Mouse (Mus musculus): ENCODE data around the gene Hectd4. TPM values are rescaled to one million over a fixed set of nuclear protein-coding genes. Genes with fewer than 3 reads are reported as not detected.

Gene Hectd4
- polyA plus RNA-seq, 1 experiment from 2014 or later, result 35.2 TPM

DNA sequence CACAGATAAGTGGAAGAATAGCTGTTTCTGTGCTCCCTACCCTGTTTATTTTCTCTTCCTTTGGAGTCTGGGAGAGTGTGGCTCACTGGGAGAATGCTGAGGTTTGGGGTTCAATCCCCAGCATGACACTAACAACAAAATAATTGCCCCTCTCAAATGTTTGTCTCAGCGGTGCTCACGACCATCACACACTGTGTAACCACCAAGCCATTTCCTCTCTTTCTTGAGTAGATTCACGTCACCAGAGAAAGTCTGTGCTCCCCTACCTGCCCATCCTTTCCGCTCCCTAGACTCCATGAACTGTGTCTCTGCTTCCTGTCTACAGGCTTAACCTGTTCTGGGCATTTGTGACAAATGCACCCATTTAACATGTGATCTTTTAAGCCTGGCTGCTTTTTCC, 115.4 kb downstream of the Hectd4 start:
- 83% methylated on average over 4 of the region's 4 CpGs for WGBS
- Histone ChIP-seq H3K4me2 (ENCODE audit: low read depth, low read length) (no peak overlapping the region), H3K4me1 (ENCODE audit: control insufficient read depth, insufficient read depth, low read length) (no peaks in the 10 kb centered on the region), H3K36me3 (ENCODE audit: control insufficient read depth, insufficient read depth, low read length) (peaks cover 87% of the 10 kb centered on the region), H3K9me3 (ENCODE audit: control insufficient read depth, low read length) (no peaks in the 10 kb centered on the region), H3K9ac (replicated peaks; ENCODE audit: low read depth, low read length) (no peak overlapping the region), H3K4me3 (ENCODE audit: low read depth, low read length) (no peak overlapping the region), H3K27me3 (ENCODE audit: control insufficient read depth, insufficient read depth, low read length) (no peaks in the 10 kb centered on the region), H3K27ac (ENCODE audit: low read depth, low read length) (no peak overlapping the region)
- no peak for ATAC-seq (ENCODE audit: low read depth)

- Histone ChIP-seq H3K36me3 (ENCODE audit: control insufficient read depth, insufficient read depth, low read length) (peaks cover 92% of the 10 kb centered on the region), H3K4me2 (ENCODE audit: low read depth, low read length) (no peak overlapping the region), H3K4me1 (ENCODE audit: control insufficient read depth, insufficient read depth, low read length) (no peaks in the 10 kb centered on the region), H3K27ac (ENCODE audit: low read depth, low read length) (no peak overlapping the region), H3K9ac (replicated peaks; ENCODE audit: low read depth, low read length) (no peak overlapping the region), H3K27me3 (ENCODE audit: control insufficient read depth, insufficient read depth, low read length) (no peaks in the 10 kb centered on the region), H3K4me3 (ENCODE audit: low read depth, low read length) (no peak overlapping the region), H3K9me3 (ENCODE audit: control insufficient read depth, low read length) (no peaks in the 10 kb centered on the region)
- no peak for ATAC-seq (ENCODE audit: low read depth)
- 77% methylated on average over 3 of the region's 3 CpGs for WGBS
These were observed 116.0 kb downstream of the Hectd4 start for GRCm38 (mm10) chr5:121336009-121336408.

GRCm38 (mm10) chr5:121336776-121337175, 116.8 kb downstream of the Hectd4 start:
- Histone ChIP-seq H3K36me3 (ENCODE audit: control insufficient read depth, insufficient read depth, low read length) (peaks cover 88% of the 10 kb centered on the region), H3K9ac (replicated peaks; ENCODE audit: low read depth, low read length) (no peak overlapping the region), H3K27me3 (ENCODE audit: control insufficient read depth, insufficient read depth, low read length) (no peaks in the 10 kb centered on the region), H3K4me3 (ENCODE audit: low read depth, low read length) (no peak overlapping the region), H3K4me1 (ENCODE audit: control insufficient read depth, insufficient read depth, low read length) (no peaks in the 10 kb centered on the region), H3K9me3 (ENCODE audit: control insufficient read depth, low read length) (no peaks in the 10 kb centered on the region), H3K27ac (ENCODE audit: low read depth, low read length) (no peak overlapping the region), H3K4me2 (ENCODE audit: low read depth, low read length) (no peak overlapping the region)
- no peak for ATAC-seq (ENCODE audit: low read depth)
- 94% methylated on average over 6 of the region's 6 CpGs for WGBS

- Histone ChIP-seq H3K9me3 (ENCODE audit: control insufficient read depth, low read length) (no peaks in the 10 kb centered on the region), H3K4me2 (ENCODE audit: low read depth, low read length) (no peak overlapping the region), H3K27ac (ENCODE audit: low read depth, low read length) (no peak overlapping the region), H3K27me3 (ENCODE audit: control insufficient read depth, insufficient read depth, low read length) (no peaks in the 10 kb centered on the region), H3K36me3 (ENCODE audit: control insufficient read depth, insufficient read depth, low read length) (peaks cover 89% of the 10 kb centered on the region), H3K9ac (replicated peaks; ENCODE audit: low read depth, low read length) (no peak overlapping the region), H3K4me1 (ENCODE audit: control insufficient read depth, insufficient read depth, low read length) (no peaks in the 10 kb centered on the region), H3K4me3 (ENCODE audit: low read depth, low read length) (no peak overlapping the region)
- WGBS, result 92% methylated on average over 7 of the region's 7 CpGs
- no peak for ATAC-seq (ENCODE audit: low read depth)
These were observed 119.7 kb downstream of the Hectd4 start for GRCm38 (mm10) chr5:121339507-121340230.

DNA sequence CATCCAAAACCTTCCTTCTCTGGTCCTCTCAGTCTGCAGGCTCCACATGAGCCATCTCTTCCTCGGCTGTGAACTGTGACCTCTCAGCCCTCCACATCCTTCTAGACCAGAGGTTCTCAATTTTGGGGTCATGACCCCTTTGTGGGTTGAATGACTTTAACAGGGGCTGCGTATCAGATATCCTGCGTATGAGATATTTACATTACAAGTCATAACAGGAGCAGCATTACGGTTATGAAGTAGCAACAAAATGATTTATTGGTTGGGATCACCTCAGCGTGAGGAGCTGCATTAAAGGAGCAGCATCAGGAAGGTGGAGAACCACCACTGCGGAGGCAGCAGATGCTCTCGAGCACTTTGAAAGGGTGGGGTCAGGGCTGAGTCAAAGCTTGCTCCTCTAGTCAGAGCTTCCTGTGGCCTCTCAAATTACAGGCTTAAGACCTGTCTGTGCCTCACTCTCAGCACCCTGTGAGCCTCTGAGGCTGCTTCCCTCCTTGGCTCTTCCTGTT, 121.0 kb downstream of the Hectd4 start:
- no peak for ATAC-seq (ENCODE audit: low read depth)

GRCm38 (mm10) chr5:121342490-121342889, 122.5 kb downstream of the Hectd4 start:
- Histone ChIP-seq H3K4me3 (ENCODE audit: low read depth, low read length) (no peak overlapping the region), H3K27ac (ENCODE audit: low read depth, low read length) (no peak overlapping the region), H3K36me3 (ENCODE audit: control insufficient read depth, insufficient read depth, low read length) (peaks cover 86% of the 10 kb centered on the region), H3K4me2 (ENCODE audit: low read depth, low read length) (no peak overlapping the region), H3K9me3 (ENCODE audit: control insufficient read depth, low read length) (no peaks in the 10 kb centered on the region), H3K27me3 (ENCODE audit: control insufficient read depth, insufficient read depth, low read length) (no peaks in the 10 kb centered on the region), H3K4me1 (ENCODE audit: control insufficient read depth, insufficient read depth, low read length) (no peaks in the 10 kb centered on the region), H3K9ac (replicated peaks; ENCODE audit: low read depth, low read length) (no peak overlapping the region)
- 89% methylated on average over 11 of the region's 11 CpGs for WGBS
- no peak for ATAC-seq (ENCODE audit: low read depth)

More for the DNA sequence above, 121.0 kb downstream of the Hectd4 start:
- H3K9ac ChIP-seq (replicated peaks; ENCODE audit: low read depth, low read length), result no peak overlapping the region
- H3K27me3 ChIP-seq (ENCODE audit: control insufficient read depth, insufficient read depth, low read length), result no peaks in the 10 kb centered on the region
- H3K36me3 ChIP-seq (ENCODE audit: control insufficient read depth, insufficient read depth, low read length), result peaks cover 90% of the 10 kb centered on the region
- H3K4me3 ChIP-seq (ENCODE audit: low read depth, low read length), result no peak overlapping the region
- no peak overlapping the region for H3K27ac ChIP-seq (ENCODE audit: low read depth, low read length)
- WGBS, result 58% methylated on average over 7 of the region's 7 CpGs
- no peaks in the 10 kb centered on the region for H3K4me1 ChIP-seq (ENCODE audit: control insufficient read depth, insufficient read depth, low read length)
- no peak overlapping the region for H3K4me2 ChIP-seq (ENCODE audit: low read depth, low read length)
- no peaks in the 10 kb centered on the region for H3K9me3 ChIP-seq (ENCODE audit: control insufficient read depth, low read length)

DNA sequence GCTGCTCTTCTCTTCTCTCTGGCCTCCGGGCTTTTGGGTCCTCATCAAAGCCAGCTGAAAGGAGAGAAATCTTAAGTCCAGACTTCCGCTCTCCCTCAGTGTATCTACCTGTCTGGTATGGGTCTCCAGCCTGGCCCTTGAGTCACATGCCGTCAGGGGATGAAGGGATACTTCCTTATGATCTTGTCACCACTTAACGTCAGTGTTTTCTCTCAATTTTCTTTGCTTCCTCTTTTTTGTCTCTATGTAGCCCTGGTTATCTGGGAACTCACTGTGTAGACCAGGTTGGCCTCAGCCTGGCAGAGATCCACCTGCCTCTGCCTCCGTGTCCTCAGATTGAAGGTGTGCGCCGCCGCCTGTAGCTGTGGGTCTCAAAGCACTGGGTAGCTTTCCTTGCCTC, 124.0 kb downstream of the Hectd4 start:
- Histone ChIP-seq H3K4me2 (ENCODE audit: low read depth, low read length) (no peak overlapping the region), H3K9me3 (ENCODE audit: control insufficient read depth, low read length) (no peaks in the 10 kb centered on the region), H3K27me3 (ENCODE audit: control insufficient read depth, insufficient read depth, low read length) (no peaks in the 10 kb centered on the region), H3K36me3 (ENCODE audit: control insufficient read depth, insufficient read depth, low read length) (peaks cover 84% of the 10 kb centered on the region), H3K4me3 (ENCODE audit: low read depth, low read length) (no peak overlapping the region), H3K4me1 (ENCODE audit: control insufficient read depth, insufficient read depth, low read length) (no peaks in the 10 kb centered on the region), H3K9ac (replicated peaks; ENCODE audit: low read depth, low read length) (no peak overlapping the region), H3K27ac (ENCODE audit: low read depth, low read length) (no peak overlapping the region)
- ATAC-seq (ENCODE audit: low read depth), result no peak
- 93% methylated on average over 8 of the region's 8 CpGs for WGBS

DNA sequence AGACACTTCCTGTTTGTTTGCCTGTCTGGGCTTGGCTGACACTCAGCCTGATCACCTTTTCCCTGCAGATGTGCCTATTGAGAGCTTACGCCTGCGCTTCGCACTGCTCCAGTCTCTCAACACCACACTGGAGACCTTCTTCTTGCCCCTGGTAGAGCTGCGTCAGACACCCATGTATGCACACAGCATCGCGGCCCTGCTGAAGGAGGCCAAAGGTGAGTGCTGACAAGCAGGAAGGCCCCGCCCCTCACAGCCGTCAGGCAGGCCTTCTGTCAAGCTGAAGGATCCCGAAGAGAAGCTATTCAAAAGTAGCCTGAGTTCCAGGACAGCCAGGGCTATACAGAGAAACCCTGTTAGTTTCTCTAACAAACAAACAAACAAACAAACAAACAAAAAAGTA, 139.2 kb downstream of the Hectd4 start:
- no peaks in the 10 kb centered on the region for H3K9me3 ChIP-seq (ENCODE audit: control insufficient read depth, low read length)
- no peaks in the 10 kb centered on the region for H3K4me1 ChIP-seq (ENCODE audit: control insufficient read depth, insufficient read depth, low read length)
- no peak overlapping the region for H3K4me2 ChIP-seq (ENCODE audit: low read depth, low read length)
- H3K4me3 ChIP-seq (ENCODE audit: low read depth, low read length), result no peak overlapping the region
- no peak overlapping the region for H3K9ac ChIP-seq (replicated peaks; ENCODE audit: low read depth, low read length)
- no peak overlapping the region for H3K27ac ChIP-seq (ENCODE audit: low read depth, low read length)
- no peaks in the 10 kb centered on the region for H3K27me3 ChIP-seq (ENCODE audit: control insufficient read depth, insufficient read depth, low read length)
- 85% methylated on average over 9 of the region's 9 CpGs for WGBS
- ATAC-seq (ENCODE audit: low read depth), result no peak
- peaks cover 96% of the 10 kb centered on the region for H3K36me3 ChIP-seq (ENCODE audit: control insufficient read depth, insufficient read depth, low read length)

DNA sequence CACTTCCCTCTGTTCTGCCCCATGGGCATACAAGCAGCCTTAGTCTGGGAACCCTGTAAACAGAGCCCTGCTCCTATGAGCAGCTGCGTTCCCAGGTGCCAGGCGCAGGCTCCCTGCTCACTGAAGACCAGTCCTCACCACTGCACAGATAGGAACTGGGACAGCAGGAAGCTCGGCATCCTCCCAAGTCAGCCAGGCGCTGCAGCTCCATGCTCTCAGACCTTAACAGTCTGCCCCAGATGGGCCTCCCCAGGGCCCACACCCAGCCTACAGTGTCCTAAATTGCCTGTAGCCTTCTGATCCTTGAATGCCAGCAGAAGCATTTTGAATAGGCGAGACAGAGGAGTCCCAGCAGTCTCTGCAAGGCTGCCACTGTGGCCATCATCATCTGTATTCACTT, 141.7 kb downstream of the Hectd4 start:
- Histone ChIP-seq H3K27me3 (ENCODE audit: control insufficient read depth, insufficient read depth, low read length) (no peaks in the 10 kb centered on the region), H3K4me1 (ENCODE audit: control insufficient read depth, insufficient read depth, low read length) (no peaks in the 10 kb centered on the region), H3K4me3 (ENCODE audit: low read depth, low read length) (no peak overlapping the region), H3K9ac (replicated peaks; ENCODE audit: low read depth, low read length) (no peak overlapping the region), H3K4me2 (ENCODE audit: low read depth, low read length) (no peak overlapping the region), H3K36me3 (ENCODE audit: control insufficient read depth, insufficient read depth, low read length) (peaks cover 94% of the 10 kb centered on the region), H3K27ac (ENCODE audit: low read depth, low read length) (no peak overlapping the region), H3K9me3 (ENCODE audit: control insufficient read depth, low read length) (no peaks in the 10 kb centered on the region)
- no peak for ATAC-seq (ENCODE audit: low read depth)
- 92% methylated on average over 5 of the region's 5 CpGs for WGBS
